Mouse (Mus musculus): ENCODE results near the gene Gm47289.

GRCm38 (mm10) chr9:119122596-119123369 lies 36.2 kb upstream of the Gm47289 start:
- no peak for TF ChIP-seq CTCF (IDR thresholded peaks at IDR 0.05; ENCODE audit: low read depth, low read length)
- no peak for TF ChIP-seq POLR2A (IDR thresholded peaks at IDR 0.05; ENCODE audit: extremely low read depth, insufficient read depth, low read length)
